Comparison of ENCODE assay signal across 1 mouse cellular context in genomic region chr6:91212571-91212970, GRCm38 (mm10).
TF ChIP-seq lines count a peak whose summit lies in the region.

No protein-coding gene starts in this region.

TF ChIP-seq in MEL, 35 proteins besides CTCF, POLR2A, EP300 and RAD21 (continued from another document):
- TF ChIP-seq UBTF (IDR thresholded peaks at IDR 0.05; ENCODE audit: borderline replicate concordance, insufficient read depth, low read depth, low read length), result no peak
- no peak for TF ChIP-seq HCFC1 (IDR thresholded peaks at IDR 0.05; ENCODE audit: low read depth, low read length)
- TF ChIP-seq POLR2AphosphoS2 (IDR thresholded peaks at IDR 0.05; ENCODE audit: low read length), result no peak
- no peak for TF ChIP-seq NRF1 (IDR thresholded peaks at IDR 0.05; ENCODE audit: insufficient read depth, low read depth, low read length, poor library complexity, severe bottlenecking)
TF ChIP-seq in MEL: peak in this region for 0.
